Mouse (Mus musculus): Measurements from ENCODE around the gene Foxb1. TPM values are rescaled to one million over a fixed set of nuclear protein-coding genes. Genes with fewer than 3 reads are reported as not detected.

The Foxb1 gene
- polyA plus RNA-seq, 1 experiment from 2014 or later: 9.7 TPM

GRCm38 (mm10) chr9:69764586-69765482 lies 4.1 kb upstream of the Foxb1 start:
- peak; percentile 21; the same call in 1 of the 2 replicates for ATAC-seq (ENCODE audit: low FRiP score, low read depth)
- WGBS: under 1% methylated on average over 42 of the region's 42 CpGs
- Histone ChIP-seq H3K4me2 (replicated peaks) (peak overlapping the region; percentile 71), H3K27ac (0 out of 2 replicates have a peak overlapping the region, but pooled peaks have one; percentile 16), H3K4me1 (peaks cover 57% of the 10 kb centered on the region), H3K27me3 (replicated peaks) (peaks cover 74% of the 10 kb centered on the region), H3K36me3 (no peaks in the 10 kb centered on the region), H3K9ac (no peak overlapping the region), H3K9me3 (no peaks in the 10 kb centered on the region), H3K4me3 (no peak overlapping the region)

- no peaks in the 10 kb centered on the region for H3K9me3 ChIP-seq
- under 1% methylated on average over 25 of the region's 25 CpGs for WGBS
- H3K4me3 ChIP-seq: no peak overlapping the region
- H3K27ac ChIP-seq: 0 out of 2 replicates have a peak overlapping the region, but pooled peaks have one; percentile 16
- peaks cover 57% of the 10 kb centered on the region for H3K4me1 ChIP-seq
- H3K36me3 ChIP-seq: no peaks in the 10 kb centered on the region
- no peak overlapping the region for H3K9ac ChIP-seq
- no peak for ATAC-seq (ENCODE audit: low FRiP score, low read depth)
- peak overlapping the region; percentile 71 for H3K4me2 ChIP-seq (replicated peaks)
- H3K27me3 ChIP-seq (replicated peaks): peaks cover 74% of the 10 kb centered on the region
Observed at GRCm38 (mm10) chr9:69763681-69764585, 3.2 kb upstream of the Foxb1 start.

- H3K9ac ChIP-seq: no peak overlapping the region
- no peaks in the 10 kb centered on the region for H3K9me3 ChIP-seq
- H3K4me3 ChIP-seq: peak overlapping the region; percentile 13; the same call in 1 of the 2 replicates
- H3K36me3 ChIP-seq: no peaks in the 10 kb centered on the region
- WGBS: 1% methylated on average over 14 of the region's 14 CpGs
- peaks cover 61% of the 10 kb centered on the region for H3K4me1 ChIP-seq
- peaks cover 70% of the 10 kb centered on the region for H3K27me3 ChIP-seq (replicated peaks)
- no peak overlapping the region for H3K27ac ChIP-seq
- H3K4me2 ChIP-seq (replicated peaks): peak overlapping the region; percentile 71
- ATAC-seq (ENCODE audit: low FRiP score, low read depth): no peak; the same call in 1 of the 2 replicates
Observed at GRCm38 (mm10) chr9:69762703-69763102, 2.0 kb upstream of the Foxb1 start.

GRCm38 (mm10) chr9:69762221-69762620 lies 1.5 kb upstream of the Foxb1 start:
- H3K4me1 ChIP-seq: peaks cover 56% of the 10 kb centered on the region

GRCm38 (mm10) chr9:69761569-69761968 lies 829 bp upstream of the Foxb1 start:
- Histone ChIP-seq H3K27me3 (replicated peaks) (peaks cover 65% of the 10 kb centered on the region), H3K4me1 (peaks cover 56% of the 10 kb centered on the region), H3K9ac (0 out of 2 replicates have a peak overlapping the region, but pooled peaks have one; percentile 26), H3K36me3 (no peaks in the 10 kb centered on the region), H3K27ac (no peak overlapping the region), H3K4me2 (replicated peaks) (peak overlapping the region; percentile 71), H3K9me3 (no peaks in the 10 kb centered on the region), H3K4me3 (peak overlapping the region; percentile 53)
- WGBS: under 1% methylated on average over 10 of the region's 10 CpGs
- ATAC-seq (ENCODE audit: low FRiP score, low read depth): no peak

More at GRCm38 (mm10) chr9:69762221-69762620, 1.5 kb upstream of the Foxb1 start:
- no peak overlapping the region for H3K27ac ChIP-seq
- peaks cover 65% of the 10 kb centered on the region for H3K27me3 ChIP-seq (replicated peaks)
- WGBS: under 1% methylated on average over 12 of the region's 12 CpGs
- peak overlapping the region; percentile 71 for H3K4me2 ChIP-seq (replicated peaks)
- no peaks in the 10 kb centered on the region for H3K36me3 ChIP-seq
- no peaks in the 10 kb centered on the region for H3K9me3 ChIP-seq
- 0 out of 2 replicates have a peak overlapping the region, but pooled peaks have one; percentile 0 for H3K4me3 ChIP-seq
- 0 out of 2 replicates have a peak overlapping the region, but pooled peaks have one; percentile 26 for H3K9ac ChIP-seq
- no peak for ATAC-seq (ENCODE audit: low FRiP score, low read depth)

- peak overlapping the region; percentile 78 for H3K9ac ChIP-seq
- no peaks in the 10 kb centered on the region for H3K9me3 ChIP-seq
- H3K27me3 ChIP-seq (replicated peaks): peaks cover 63% of the 10 kb centered on the region
- ATAC-seq (ENCODE audit: low FRiP score, low read depth): no peak
- H3K4me2 ChIP-seq (replicated peaks): peak overlapping the region; percentile 71
- peak overlapping the region; percentile 53 for H3K4me3 ChIP-seq
- H3K36me3 ChIP-seq: no peaks in the 10 kb centered on the region
- WGBS: under 1% methylated on average over 44 of the region's 44 CpGs
- no peak overlapping the region for H3K27ac ChIP-seq
- peaks cover 55% of the 10 kb centered on the region for H3K4me1 ChIP-seq
Observed at GRCm38 (mm10) chr9:69759721-69760221, 969 bp downstream of the Foxb1 start.

- H3K9me3 ChIP-seq: no peaks in the 10 kb centered on the region
- H3K4me2 ChIP-seq (replicated peaks): peak overlapping the region; percentile 71
- peaks cover 50% of the 10 kb centered on the region for H3K4me1 ChIP-seq
- ATAC-seq (ENCODE audit: low FRiP score, low read depth): no peak
- WGBS: under 1% methylated on average over 42 of the region's 42 CpGs
- peak overlapping the region; percentile 53 for H3K4me3 ChIP-seq
- peak overlapping the region; percentile 78 for H3K9ac ChIP-seq
- H3K36me3 ChIP-seq: no peaks in the 10 kb centered on the region
- peaks cover 58% of the 10 kb centered on the region for H3K27me3 ChIP-seq (replicated peaks)
- no peak overlapping the region for H3K27ac ChIP-seq
Observed at GRCm38 (mm10) chr9:69758946-69759615, 1.7 kb downstream of the Foxb1 start.

GRCm38 (mm10) chr9:69758506-69758905 lies 2.2 kb downstream of the Foxb1 start:
- H3K9me3 ChIP-seq: no peaks in the 10 kb centered on the region
- H3K4me1 ChIP-seq: peaks cover 44% of the 10 kb centered on the region
- no peak overlapping the region for H3K27ac ChIP-seq
- H3K36me3 ChIP-seq: no peaks in the 10 kb centered on the region
- H3K4me2 ChIP-seq (replicated peaks): peak overlapping the region; percentile 71
- ATAC-seq (ENCODE audit: low FRiP score, low read depth): no peak
- H3K4me3 ChIP-seq: peak overlapping the region; percentile 53
- WGBS: under 1% methylated on average over 17 of the region's 17 CpGs
- peaks cover 53% of the 10 kb centered on the region for H3K27me3 ChIP-seq (replicated peaks)
- peak overlapping the region; percentile 78 for H3K9ac ChIP-seq

GRCm38 (mm10) chr9:69757254-69757653 lies 3.5 kb downstream of the Foxb1 start:
- peaks cover 32% of the 10 kb centered on the region for H3K4me1 ChIP-seq

GRCm38 (mm10) chr9:69756456-69756855 lies 4.3 kb downstream of the Foxb1 start:
- peaks cover 29% of the 10 kb centered on the region for H3K4me1 ChIP-seq
- no peaks in the 10 kb centered on the region for H3K36me3 ChIP-seq
- ATAC-seq (ENCODE audit: low FRiP score, low read depth): no peak
- peaks cover 39% of the 10 kb centered on the region for H3K27me3 ChIP-seq (replicated peaks)
- no peak overlapping the region for H3K27ac ChIP-seq
- H3K4me3 ChIP-seq: no peak overlapping the region
- WGBS: 15% methylated on average over 3 of the region's 3 CpGs
- H3K9ac ChIP-seq: no peak overlapping the region
- no peaks in the 10 kb centered on the region for H3K9me3 ChIP-seq
- H3K4me2 ChIP-seq (replicated peaks): peak overlapping the region; percentile 33; the same call in 1 of the 2 replicates

More at GRCm38 (mm10) chr9:69757254-69757653, 3.5 kb downstream of the Foxb1 start:
- H3K36me3 ChIP-seq: no peaks in the 10 kb centered on the region
- no peak overlapping the region for H3K4me3 ChIP-seq
- 8% methylated on average over 4 of the region's 4 CpGs for WGBS
- no peak overlapping the region for H3K9ac ChIP-seq
- ATAC-seq (ENCODE audit: low FRiP score, low read depth): no peak
- H3K4me2 ChIP-seq (replicated peaks): peak overlapping the region; percentile 71
- no peak overlapping the region for H3K27ac ChIP-seq
- H3K9me3 ChIP-seq: no peaks in the 10 kb centered on the region
- H3K27me3 ChIP-seq (replicated peaks): peaks cover 40% of the 10 kb centered on the region

- WGBS: 30% methylated on average over 7 of the region's 7 CpGs
- H3K36me3 ChIP-seq: no peaks in the 10 kb centered on the region
- no peak overlapping the region for H3K27ac ChIP-seq
- H3K4me3 ChIP-seq: no peak overlapping the region
- no peaks in the 10 kb centered on the region for H3K9me3 ChIP-seq
- H3K4me1 ChIP-seq: peaks cover 29% of the 10 kb centered on the region
- no peak overlapping the region for H3K9ac ChIP-seq
- H3K4me2 ChIP-seq (replicated peaks): peak overlapping the region; percentile 33; the same call in 1 of the 2 replicates
- ATAC-seq (ENCODE audit: low FRiP score, low read depth): no peak
- peaks cover 36% of the 10 kb centered on the region for H3K27me3 ChIP-seq (replicated peaks)
Observed at GRCm38 (mm10) chr9:69756041-69756440, 4.7 kb downstream of the Foxb1 start.

Data from neural tube, embryonic 12.5 days (tissue).